Mouse (Mus musculus): ENCODE measurements around the gene Thpo.
A peak's percentile ranks its signal among the peaks of the same experiment; 100 is the strongest.

The Thpo gene

GRCm38 (mm10) chr16:20702522-20702893, 31.8 kb downstream of the Thpo start:
- peak; percentile 34 to 39 for DNase-seq

GRCm38 (mm10) chr16:20701729-20702521, 32.4 kb downstream of the Thpo start:
- DNase-seq = peak in 1 of 2 experiments; percentile 1

GRCm38 (mm10) chr16:20701316-20701715, 33.0 kb downstream of the Thpo start:
- no peak for DNase-seq

DNA sequence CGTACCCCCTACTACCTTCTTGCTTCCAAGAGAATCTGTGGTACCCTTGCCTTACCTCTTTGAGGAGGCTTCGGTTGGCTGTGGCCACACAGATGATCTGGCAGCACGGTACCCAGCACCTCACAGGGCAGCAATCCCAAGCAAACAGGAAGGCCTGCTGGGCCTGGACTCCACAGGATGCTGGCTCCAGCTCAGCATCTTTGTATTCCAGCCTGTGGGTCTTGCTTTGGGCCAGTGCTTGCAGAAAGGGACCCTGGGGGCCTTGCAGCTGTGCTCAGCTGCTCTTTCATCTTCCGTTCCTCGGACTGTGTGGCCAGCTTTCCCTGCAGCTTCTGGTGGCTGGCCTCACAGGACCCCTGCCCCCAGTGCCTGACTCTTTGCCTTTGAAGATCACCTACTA, 34.3 kb downstream of the Thpo start:
- DNase-seq = no peak

DNA sequence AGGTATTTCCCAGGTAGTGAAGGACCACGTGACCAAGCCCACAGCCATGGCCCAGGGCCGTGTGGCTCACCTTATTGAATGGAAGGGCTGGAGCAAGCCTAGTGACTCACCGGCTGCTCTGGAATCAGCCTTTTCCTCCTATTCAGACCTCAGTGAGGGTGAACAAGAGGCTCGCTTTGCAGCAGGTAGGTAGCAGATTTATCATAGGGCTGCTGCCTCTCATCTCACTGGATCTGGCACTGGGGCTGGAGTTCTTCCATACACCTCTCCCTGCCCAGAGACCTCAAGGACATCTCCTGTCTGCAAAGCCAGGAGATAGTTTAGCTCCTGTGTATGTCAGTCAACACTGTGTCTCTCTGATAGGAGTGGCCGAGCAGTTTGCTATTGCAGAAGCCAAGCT, 35.0 kb downstream of the Thpo start:
- DNase-seq = no peak

GRCm38 (mm10) chr16:20695622-20696323, 38.5 kb downstream of the Thpo start:
- DNase-seq = peak; percentile 17 to 37

GRCm38 (mm10) chr16:20694781-20695180, 39.5 kb downstream of the Thpo start:
- DNase-seq = peak in 1 of 2 experiments; percentile 1

- DNase-seq = peak; percentile 81 to 87
Observed at GRCm38 (mm10) chr16:20693111-20693701, 41.1 kb downstream of the Thpo start, which contains the start of gene Fam131a. Gene Fam131a (plus strand): TSS chr16:20693241.

GRCm38 (mm10) chr16:20692241-20692965, 41.9 kb downstream of the Thpo start:
- DNase-seq = peak in 1 of 2 experiments; percentile 2

- no peak for DNase-seq
Observed at GRCm38 (mm10) chr16:20691617-20692016, 42.7 kb downstream of the Thpo start.

DNA sequence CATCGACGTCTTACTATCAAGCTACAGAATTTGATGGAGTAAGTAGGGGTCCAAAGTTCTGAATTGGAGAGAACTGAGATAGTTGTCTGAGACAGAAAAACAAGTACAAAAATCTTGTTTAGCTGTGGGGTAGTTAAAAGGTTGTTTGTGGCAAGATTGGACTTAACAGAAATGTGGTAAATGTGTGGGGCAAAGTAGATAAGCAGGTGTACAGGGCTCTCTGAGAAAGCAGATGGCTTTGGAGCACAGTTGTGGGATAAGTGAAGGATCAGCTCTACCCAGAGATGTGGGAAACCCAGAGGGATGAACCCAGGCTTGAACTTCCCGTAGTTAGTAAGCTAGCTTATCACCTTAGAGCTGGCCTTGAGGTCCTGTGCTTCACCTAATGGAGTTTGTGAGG, 43.5 kb downstream of the Thpo start:
- no peak for DNase-seq

DNA sequence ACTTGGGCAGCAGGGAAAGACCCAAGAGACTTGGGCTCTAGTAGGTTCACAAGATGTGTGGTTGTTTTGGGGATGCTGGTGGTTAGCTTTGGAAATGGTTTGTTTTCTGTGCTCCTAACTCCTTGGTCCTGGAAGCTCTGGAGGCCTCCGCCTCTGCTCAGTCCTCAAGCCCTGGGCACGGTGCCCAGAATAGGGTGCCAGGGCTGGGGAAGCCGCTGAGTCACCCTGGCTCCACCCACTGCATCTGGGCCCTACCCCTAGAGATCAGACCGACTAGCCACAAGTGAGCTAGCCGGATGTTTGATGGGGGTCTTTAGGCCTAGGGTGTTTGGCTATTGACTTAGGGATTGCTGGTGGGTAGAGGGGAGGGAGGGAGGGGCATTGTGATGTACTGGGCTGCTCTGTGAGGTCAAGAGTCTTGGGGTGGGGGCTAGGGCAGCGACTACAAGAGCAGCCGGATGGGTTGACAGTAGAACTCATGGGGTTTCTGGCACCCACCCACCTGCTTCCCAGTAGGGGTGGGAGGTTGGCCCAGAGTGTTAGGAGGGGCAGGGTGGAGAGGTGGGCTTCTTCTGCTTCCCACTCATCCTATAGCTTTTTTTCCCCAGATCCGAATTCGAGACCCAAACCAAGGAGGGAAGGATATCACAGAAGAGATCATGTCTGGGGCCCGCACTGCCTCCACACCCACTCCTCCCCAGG, 56.2 kb downstream of the Thpo start:
- DNase-seq = no peak

- no peak for DNase-seq
Observed at GRCm38 (mm10) chr16:20677380-20677779, 56.9 kb downstream of the Thpo start.

DNA sequence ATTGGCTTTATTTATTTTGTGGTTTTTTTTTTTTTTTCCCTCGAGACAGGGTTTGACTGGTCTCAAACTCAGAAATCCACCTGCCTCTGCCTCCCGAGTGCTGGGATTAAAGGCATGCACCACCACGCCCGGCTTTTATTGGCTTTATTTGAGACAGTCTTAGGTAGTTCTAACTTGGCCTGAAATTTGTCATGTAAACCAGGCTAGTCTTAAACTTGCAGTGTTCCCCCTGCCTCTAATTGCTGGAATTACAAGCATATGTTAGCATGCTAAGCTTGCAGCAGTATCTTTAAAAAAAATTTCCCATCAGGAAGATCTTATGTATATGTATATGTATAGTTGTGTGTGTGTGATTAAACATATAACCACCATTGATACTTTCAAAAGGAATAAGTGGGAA, 57.6 kb downstream of the Thpo start:
- DNase-seq = no peak

DNA sequence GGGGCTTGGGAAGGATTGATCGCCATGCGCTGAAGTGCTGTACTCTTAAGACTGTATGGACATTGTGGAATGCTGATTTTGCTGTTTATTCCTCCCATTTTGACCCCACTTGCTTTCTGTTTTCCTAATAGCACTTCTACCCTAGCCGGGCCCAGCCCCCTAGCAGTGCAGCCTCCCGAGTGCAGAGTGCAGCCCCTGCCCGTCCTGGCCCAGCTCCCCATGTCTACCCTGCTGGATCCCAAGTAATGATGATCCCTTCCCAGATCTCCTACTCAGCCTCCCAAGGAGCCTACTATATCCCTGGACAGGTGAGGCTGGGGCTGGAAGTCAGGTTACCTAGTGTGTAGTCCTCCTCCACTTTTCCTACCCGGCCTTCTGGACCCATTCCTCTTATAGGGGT, 59.1 kb downstream of the Thpo start:
- no peak for DNase-seq
